Mouse (Mus musculus) testis, adult 2 months (tissue): ENCODE results near the gene Top2a.
A peak's percentile ranks its signal among the peaks of the same experiment; 100 is the strongest.

Experiments
- CTCF ChIP-seq: fragments of 200-500 bp; IDR thresholded peaks from 2 replicates; pipeline ENCODE4 v1.5.1; 2012; ENCODE audit warnings: low read depth, mild to moderate bottlenecking, inconsistent platforms, low read length, moderate library complexity; ENCODE audit not compliant: control insufficient read depth, insufficient read depth, insufficient replicate concordance
- POLR2A ChIP-seq: fragments of 200-500 bp; IDR thresholded peaks from 2 replicates; pipeline ENCODE4 v1.6.1; 2012; ENCODE audit warnings: low read depth, mild to moderate bottlenecking, inconsistent platforms, low read length, moderate library complexity; ENCODE audit not compliant: control insufficient read depth

DNA sequence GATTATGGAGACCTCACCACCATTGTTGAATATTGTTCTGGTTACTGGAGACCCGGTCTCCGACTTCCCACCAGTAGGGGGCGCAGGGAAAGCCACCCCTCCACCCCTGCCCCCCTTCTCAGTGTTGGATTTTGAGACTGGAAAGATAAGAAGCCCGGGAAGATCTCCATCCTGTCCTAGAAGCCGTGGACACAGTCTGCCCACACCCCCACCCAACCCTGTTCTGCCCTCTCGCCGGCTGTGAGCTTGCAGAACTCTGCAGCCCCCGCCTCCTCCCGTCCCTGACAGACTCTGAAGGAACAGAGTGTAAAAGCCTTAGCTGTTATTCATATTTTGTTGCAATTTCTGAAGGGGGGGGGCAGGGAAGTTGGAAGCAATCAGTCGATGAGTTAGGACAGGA lies 69.6 kb downstream of the Top2a start:
- peak; percentile 25; the same call in 1 of the 2 replicates for TF ChIP-seq CTCF
- no peak for TF ChIP-seq POLR2A
